Mouse (Mus musculus) frontal cortex, postnatal 14 days (tissue): ENCODE measurements at regions not wholly inside any gene's neighbourhood (a gene's known extent, or its start where the extent isn't known, plus 50 kb on each side); places are given as distances from the start of the nearest gene placed in this dataset.
A peak's percentile ranks its signal among the peaks of the same experiment; 100 is the strongest.

Experiments used
- DNase-seq, 2 experiments: peaks; one replicate each; pipeline ENCODE4 v3.0.0; 2022; ENCODE audit warnings: low spot score in 2 of 2

DNA sequence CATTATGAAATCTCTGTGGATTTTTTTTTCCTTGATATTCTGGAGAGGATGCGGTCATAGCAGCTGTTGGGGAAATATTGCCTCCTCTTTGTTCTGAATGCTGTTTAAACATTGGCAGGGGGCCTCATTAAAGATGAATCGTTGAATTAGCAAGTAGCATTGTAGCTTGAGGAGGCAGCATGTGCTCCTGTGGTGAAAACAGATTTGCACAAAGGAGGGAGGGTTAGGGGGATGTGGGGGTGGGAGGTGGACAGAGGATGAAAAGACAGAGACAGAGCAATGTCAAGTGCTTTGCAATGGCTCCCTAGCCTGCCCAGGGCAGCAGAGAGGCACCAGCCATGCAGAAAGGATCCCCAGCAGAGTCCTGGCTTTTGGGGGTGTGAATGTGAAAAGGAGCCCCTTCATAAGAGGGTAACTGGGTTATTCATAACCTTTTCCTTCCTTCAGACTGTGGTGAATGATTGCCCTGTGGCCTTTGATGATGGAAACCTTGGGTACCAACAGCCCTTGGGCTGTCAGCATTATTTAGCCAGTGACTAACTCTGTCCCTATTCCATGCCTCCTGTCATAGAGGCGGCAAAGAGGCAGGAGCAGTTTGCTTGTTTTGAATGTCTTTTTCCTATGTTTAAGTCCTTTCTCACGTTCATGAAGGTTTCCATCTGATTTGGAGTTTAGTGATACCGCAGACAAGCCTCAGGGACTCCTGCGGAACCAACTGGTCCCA is 1541.6 kb upstream of the Gulo start:
- DNase-seq: no peak

GRCm38 (mm10) chr14:67548750-67549149 is 1539.7 kb upstream of the Gulo start:
- DNase-seq: no peak

DNA sequence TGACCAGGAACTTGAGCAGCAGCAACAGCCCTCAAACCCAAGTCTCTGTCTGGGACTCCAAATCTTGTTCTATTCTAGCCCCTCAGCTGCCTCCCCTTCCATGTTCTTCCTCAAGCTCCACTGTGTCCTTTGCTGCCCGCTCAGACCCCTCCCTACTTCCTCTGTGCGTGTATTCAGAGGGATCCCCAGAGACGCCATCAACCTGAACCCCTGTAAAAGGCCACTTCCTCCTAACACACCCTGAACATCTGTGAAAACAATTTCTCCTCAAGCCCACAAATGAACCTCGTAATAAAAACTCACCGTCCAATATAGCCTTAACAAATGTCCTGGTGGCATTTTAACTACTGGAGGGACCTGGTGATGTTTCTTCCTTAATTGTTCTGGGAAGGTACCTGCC is 1536.0 kb upstream of the Gulo start:
- no peak for DNase-seq

DNA sequence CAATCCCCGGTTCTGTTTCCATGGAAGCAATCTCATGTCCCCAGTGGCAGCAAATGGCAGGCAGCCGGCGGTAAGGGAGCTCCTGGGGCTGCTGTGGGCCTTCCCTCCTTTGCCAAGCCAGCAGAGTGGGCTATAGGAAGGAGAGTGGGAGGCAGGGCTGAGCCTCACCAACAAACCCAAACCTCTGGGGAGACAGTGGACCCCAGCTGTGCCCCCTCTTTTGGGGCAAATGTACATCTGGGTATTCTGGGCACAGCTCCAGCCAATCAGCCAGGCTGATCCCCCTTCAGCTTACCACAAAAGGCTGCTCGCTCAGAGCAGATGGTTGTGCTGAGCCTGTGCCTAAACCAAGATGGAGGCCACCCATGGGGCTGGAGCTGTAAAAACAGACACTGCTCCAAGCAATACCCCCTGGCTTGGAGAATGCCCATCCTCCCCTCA is 1532.3 kb upstream of the Gulo start:
- DNase-seq: peak; percentile 4 to 5

DNA sequence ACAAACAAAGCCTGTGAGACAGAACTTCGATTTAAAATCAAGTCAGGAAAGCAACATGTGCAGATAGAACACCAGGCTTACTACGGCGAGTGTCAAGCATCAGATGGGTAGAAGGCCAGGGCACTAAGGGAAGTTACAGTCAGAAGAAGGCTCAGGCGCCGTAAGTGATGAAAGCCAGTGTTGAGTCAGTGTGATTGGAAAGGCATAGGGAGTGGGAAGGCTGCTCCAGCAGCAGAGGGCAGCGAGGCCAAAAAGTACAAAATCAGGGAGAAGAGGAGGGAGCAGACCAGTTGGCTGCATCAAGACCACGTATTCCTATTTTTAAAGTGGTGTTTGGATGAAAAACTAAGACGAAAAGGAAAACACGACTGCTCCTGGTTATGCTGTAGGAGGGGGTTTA is 1529.7 kb upstream of the Gulo start:
- DNase-seq: no peak

- peak; percentile 17 to 24 for DNase-seq
Measured at GRCm38 (mm10) chr14:67536787-67537659, 1528.0 kb upstream of the Gulo start.

DNA sequence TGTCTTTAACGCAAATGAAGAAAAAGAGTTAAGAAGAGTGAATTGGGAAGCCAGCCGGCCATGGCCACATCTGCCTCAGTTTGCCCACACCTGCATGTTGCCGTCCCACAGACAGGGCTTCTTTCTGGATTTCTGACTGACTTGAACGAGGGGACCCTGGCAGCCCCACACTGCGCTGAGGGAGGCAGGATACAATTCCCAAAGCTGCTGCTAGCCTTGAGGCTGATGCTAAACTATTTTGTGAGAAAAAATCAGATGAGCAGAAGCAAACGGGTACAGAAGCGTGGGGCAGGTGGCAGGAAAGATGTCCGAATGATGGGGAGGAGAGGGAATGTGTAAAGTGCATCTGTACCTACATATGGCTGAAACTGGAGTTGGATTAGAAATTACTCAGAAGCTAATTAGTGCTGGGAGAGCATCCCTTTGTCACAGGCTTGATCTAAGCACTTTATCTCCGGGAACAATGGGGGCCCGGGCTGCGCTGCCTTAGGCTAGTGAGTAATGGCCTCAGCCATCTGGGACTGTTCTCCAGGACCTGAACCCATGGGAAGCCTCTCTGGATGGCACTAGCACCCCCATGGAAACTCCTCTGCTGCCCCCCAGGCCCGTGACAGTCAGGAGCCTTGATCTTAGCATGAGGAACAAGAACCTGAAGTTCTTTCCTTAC is 1497.9 kb upstream of the Gulo start:
- DNase-seq: no peak

GRCm38 (mm10) chr14:67492086-67492485 is 1483.1 kb upstream of the Gulo start:
- no peak for DNase-seq

DNA sequence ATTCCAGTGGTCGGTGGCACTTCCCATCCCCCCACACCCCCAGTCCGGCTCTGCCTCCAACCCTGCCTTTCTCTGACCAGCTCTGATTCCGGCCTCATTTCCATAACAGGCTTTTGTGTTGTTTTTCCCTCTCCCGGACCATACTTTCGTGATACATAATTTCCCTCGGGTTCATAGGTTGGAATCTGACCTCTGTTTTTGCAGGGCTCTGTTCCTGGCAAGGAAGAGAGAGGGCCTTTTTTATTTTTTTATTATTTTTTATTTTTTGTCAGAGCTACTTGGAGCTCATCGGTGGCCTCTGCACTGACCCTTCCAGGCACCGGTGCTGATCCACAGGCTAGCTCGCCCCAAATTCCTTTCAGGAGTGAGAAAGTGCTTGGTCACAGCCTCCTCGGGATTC is 1477.7 kb upstream of the Gulo start:
- no peak for DNase-seq

GRCm38 (mm10) chr14:67485449-67485800 is 1476.4 kb upstream of the Gulo start:
- no peak for DNase-seq

DNA sequence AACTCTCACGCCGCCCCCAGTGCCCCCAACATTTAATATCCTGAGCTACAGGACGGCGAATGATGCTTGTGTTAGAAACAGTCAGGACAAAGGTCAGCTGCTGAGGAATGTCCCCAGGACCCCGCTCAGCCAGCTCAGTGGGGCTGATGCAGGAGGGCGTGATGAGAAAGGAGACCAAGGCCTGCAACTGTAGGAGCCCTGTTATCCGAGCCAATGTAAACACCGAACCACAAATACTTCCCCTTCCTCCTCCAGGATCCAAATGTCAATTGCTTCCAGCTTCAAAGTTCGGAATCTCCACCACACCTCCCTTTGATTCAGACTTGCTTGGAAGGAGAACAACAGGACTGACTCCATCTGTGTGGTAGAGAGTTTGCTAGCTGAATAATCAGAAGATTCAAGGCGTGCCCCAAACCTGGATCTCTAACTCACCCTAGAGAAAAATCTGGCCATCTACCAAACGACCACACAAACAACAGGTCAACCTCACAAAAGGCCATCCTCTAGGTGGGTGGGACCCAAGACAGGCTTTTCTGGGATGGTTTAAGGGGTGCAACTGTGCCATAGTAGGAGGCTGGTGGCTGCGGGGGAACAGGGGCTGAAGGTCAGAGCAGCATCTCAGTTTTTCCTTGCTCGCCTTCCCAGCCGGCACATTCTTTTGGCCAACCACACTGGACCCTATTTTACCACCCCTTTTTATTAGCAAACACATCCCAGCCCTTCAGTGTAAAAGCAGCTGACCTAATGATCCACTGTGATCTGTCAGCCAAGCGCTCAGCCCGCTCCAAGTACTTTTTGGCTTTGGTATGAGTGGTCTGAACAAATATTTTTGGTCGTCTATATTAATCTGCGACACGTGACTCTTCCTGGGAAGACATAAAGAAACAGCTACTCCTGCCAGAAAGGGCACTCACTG is 1475.8 kb upstream of the Gulo start:
- no peak for DNase-seq
